Mouse (Mus musculus) forebrain, embryonic 14.5 days (tissue): ENCODE measurements around the gene N4bp2l1. TPM values are rescaled to one million over a fixed set of nuclear protein-coding genes. Genes with fewer than 3 reads are reported as not detected.

Experiments
- ATAC-seq: fragments of 200-750 bp; cut with Nextera tagmentation; 2 replicates; pipeline ENCODE4 v1.8.0; 2017; ENCODE audit warnings: mild to moderate bottlenecking, moderate library complexity
- DNase-seq: peaks from one replicate; pipeline ENCODE4 v3.0.0-alpha.2; 2015; ENCODE audit warnings: low spot score
- H3K27ac ChIP-seq: fragments of 300-500 bp; sonication (generic); 2 replicates; pipeline ENCODE4 v1.5.1; 2014; ENCODE audit warnings: low read depth, mild to moderate bottlenecking, control low read depth, low read length, moderate library complexity
- H3K27me3 ChIP-seq: fragments of 300-500 bp; sonication (generic); replicated peaks from 2 replicates; pipeline ENCODE4 v1.6.1; 2014; ENCODE audit warnings: low read length, control low read depth, mixed read lengths; ENCODE audit not compliant: control insufficient read depth, insufficient read depth
- H3K36me3 ChIP-seq: fragments of 300-500 bp; sonication (generic); 2 replicates; pipeline ENCODE4 v1.6.1; 2014; ENCODE audit warnings: low read length, control low read depth; ENCODE audit not compliant: control insufficient read depth, insufficient read depth
- H3K4me1 ChIP-seq: fragments of 300-500 bp; sonication (generic); 2 replicates; pipeline ENCODE4 v1.6.1; 2014; ENCODE audit warnings: antibody characterized with exemption, low read length, control low read depth; ENCODE audit not compliant: control insufficient read depth, insufficient read depth
- H3K4me2 ChIP-seq: fragments of 300-500 bp; sonication (generic); 2 replicates; pipeline ENCODE4 v1.6.1; 2014; ENCODE audit warnings: mild to moderate bottlenecking, control low read depth, low read length
- H3K4me3 ChIP-seq: fragments of 300-500 bp; sonication (generic); 2 replicates; pipeline ENCODE4 v1.5.1; 2014; ENCODE audit warnings: low read depth, low read length, control low read depth
- H3K9ac ChIP-seq: fragments of 300-500 bp; sonication (generic); 2 replicates; pipeline ENCODE4 v1.6.1; 2014; ENCODE audit warnings: mild to moderate bottlenecking, low read length, control low read depth, moderate library complexity
- H3K9me3 ChIP-seq: fragments of 300-500 bp; sonication (generic); replicated peaks from 2 replicates; pipeline ENCODE4 v1.6.1; 2016; ENCODE audit warnings: low read length, control low read depth, mixed read lengths; ENCODE audit not compliant: control insufficient read depth
- WGBS: fragments of 180-500 bp; shearing (Covaris S2); extraction: QIAGEN DNeasy Blood & Tissue Kit; methylation state at CpG from one replicate; pipeline ENCODE4 v1.1.7; 2014; 5-methylcytosine and 5-hydroxymethylcytosine counted together
- polyA plus RNA-seq: library from polyadenylated mRNA; unstranded; fragments of >200 nt; fragmentation: Nextera tagmentation; extraction: Ambion mirVana; gene quantifications from 2 replicates; pipeline ENCODE4 v1.2.1, GENCODE M21; 2014

Gene N4bp2l1
- polyA plus RNA-seq, 1 experiment from 2014 or later: 7.4 TPM

DNA sequence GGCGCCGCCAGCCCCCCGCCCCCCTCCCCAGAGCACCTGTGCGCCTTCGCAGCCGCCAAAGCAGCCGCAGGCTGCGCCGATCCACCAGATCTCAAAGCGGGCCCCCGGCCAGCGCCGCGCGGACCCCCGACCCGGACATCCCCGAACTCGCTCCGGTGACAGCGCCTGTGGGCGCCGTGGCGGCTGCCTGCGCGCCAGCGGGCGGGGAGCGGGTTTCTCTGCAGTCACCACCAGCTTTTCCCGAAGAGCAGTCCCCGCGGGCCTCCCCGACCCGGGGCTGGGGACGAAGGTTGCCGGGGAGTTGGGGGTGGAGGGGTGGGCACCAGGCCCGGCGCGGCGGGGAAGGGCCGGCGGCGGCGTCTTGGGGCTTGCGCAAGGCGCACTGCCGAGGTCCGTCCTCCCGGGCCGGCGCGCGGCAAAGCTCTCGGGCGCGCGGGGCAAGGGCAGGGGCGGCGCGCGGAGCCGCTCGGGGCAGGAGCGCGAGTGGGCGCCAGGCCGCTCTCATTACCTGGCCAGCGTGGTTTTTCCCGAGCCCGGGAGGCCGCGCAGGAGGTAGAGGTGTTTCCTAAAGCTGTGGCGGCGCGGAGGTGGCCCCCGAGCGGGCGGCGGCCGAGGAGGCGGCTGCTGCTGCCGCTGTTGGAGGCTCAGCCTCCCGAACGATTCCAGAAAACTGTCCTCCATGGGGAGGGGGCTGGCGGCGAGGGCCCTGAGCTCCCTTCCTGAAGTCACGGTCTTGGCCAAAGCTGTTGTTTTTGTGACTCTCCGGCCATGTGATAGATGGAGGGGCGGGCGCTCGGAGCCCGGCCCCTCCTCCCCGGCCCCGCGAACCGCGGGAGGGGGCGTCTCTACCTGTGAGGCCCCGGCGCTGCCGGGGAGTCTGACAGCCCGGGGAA is 3.0 kb downstream of the N4bp2l1 start:
- peak; percentile 84 for ATAC-seq
- no peak overlapping the region for H3K27ac ChIP-seq
- H3K4me2 ChIP-seq: peak overlapping the region; percentile 98
- H3K9me3 ChIP-seq: no peaks in the 10 kb centered on the region
- no peaks in the 10 kb centered on the region for H3K36me3 ChIP-seq
- peak overlapping the region; percentile 72 for H3K9ac ChIP-seq
- peaks cover 3% of the 10 kb centered on the region for H3K4me1 ChIP-seq
- 0 out of 2 replicates have a peak, but pooled peaks cover 3% of the 10 kb centered on the region for H3K27me3 ChIP-seq
- peak; percentile 49 for DNase-seq
- peak overlapping the region; percentile 73 for H3K4me3 ChIP-seq
- WGBS: under 1% methylated on average over 94 of the region's 102 CpGs

DNA sequence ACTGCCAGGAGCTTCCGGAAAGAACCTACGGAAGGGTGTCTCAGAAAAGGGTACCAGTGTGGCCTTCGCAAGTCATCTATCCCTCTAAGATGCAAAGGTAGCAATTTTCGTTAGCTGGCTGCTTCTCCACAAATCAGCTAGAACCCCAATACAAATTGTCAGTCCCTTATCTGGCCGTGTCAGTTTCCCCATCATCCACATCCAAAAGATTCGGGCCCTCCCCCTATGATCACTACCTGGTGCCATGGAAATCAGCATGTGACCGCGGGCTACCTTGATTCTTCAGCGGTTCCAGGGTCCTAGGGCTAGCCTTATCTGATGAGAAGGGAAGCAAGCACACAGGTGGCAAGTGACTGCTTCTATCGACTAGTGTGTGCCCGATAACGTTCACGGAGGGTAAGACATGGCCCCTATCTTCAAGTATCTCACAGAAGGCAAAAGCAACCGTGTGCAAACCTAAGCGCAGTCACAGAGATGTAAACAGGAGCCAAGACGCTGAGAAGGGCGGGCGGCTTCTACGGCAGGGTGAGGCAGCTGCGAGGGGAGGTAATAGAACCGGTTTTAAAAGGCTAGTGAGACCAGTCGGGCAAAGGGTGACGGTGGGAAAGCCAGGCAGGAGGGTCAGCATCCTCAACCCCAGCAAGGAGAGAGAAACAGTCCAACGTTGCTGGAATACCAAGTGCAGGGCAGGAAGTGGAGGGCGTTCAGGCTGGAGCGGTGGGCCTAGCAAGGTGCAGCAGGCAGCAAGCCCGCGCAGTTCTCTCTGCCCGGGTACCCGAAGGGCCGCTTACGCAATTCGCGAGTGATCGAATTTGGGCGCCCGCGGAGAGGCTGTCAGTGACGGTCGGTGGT is 3.9 kb downstream of the N4bp2l1 start:
- H3K36me3 ChIP-seq: no peaks in the 10 kb centered on the region
- 11% methylated on average over 40 of the region's 40 CpGs for WGBS
- H3K9me3 ChIP-seq: no peaks in the 10 kb centered on the region
- no peak; the same call in 1 of the 2 replicates for ATAC-seq
- peak overlapping the region; percentile 72 for H3K9ac ChIP-seq
- H3K27me3 ChIP-seq: 0 out of 2 replicates have a peak, but pooled peaks cover 3% of the 10 kb centered on the region
- peak overlapping the region; percentile 98 for H3K4me2 ChIP-seq
- peak overlapping the region; percentile 73 for H3K4me3 ChIP-seq
- peaks cover 3% of the 10 kb centered on the region for H3K4me1 ChIP-seq
- peak; percentile 15 for DNase-seq
- H3K27ac ChIP-seq: no peak overlapping the region

DNA sequence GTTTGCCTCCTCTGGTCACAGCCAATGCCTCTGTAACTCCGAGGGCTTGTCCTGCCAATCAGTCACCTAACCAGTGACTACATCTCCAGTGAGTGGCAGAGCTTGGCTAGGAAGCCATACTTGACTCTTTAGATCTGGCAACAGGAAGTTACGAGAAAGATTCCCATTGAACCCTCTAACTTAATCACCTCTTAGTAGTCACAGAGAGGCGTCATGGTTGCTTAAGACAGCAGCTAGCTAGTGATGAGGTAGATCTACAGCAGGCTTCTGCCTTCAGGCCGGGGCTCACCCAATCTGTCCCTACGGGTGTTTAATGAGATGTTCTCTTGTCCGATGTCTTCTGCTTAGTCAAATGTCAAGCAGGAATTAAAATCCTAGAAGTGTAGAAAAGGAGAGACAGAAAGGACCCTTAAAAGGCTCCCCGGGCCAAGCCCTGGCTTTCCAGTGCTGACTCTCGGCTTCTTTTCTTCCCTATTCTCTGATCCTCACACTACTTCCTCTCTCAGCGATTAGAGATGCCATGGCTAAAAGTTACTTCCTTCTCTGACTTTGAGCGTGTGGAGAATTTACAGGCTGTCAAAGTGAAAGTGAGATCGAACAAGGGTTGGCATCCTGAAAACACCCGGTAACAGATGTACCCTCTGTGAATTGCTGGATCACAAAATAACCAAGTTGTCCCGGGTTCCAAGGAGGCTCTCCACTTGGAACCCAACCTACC is 4.6 kb downstream of the N4bp2l1 start:
- Histone ChIP-seq H3K27me3 (0 out of 2 replicates have a peak, but pooled peaks cover 3% of the 10 kb centered on the region), H3K9ac (no peak overlapping the region), H3K4me2 (no peak overlapping the region; the same call in 1 of the 2 replicates), H3K36me3 (no peaks in the 10 kb centered on the region), H3K27ac (no peak overlapping the region), H3K4me1 (peaks cover 3% of the 10 kb centered on the region), H3K9me3 (no peaks in the 10 kb centered on the region), H3K4me3 (no peak overlapping the region)
- DNase-seq (no peak), ATAC-seq (no peak)
- WGBS: 79% methylated on average over 13 of the region's 13 CpGs

DNA sequence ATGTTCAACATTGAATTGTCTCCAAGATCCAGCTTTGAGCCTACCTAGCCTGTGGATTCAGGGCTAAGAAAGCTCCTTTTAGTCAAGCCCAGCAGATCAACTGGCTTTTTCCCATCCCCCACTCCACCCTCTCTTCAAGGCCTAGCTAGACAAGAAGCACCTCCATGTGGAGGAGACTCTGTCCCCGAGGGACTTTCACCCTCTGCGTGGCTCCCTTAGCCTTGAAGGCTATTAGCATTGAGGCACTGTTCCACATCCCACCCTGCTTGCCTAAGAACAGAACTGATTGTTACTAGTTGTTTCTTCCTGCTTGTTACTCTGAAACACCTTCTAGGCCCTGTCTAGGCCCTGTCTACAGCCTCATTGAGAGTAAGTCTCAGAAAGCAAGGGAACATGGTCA is 7.0 kb downstream of the N4bp2l1 start:
- Histone ChIP-seq H3K4me2 (no peak overlapping the region), H3K4me3 (no peak overlapping the region), H3K9ac (no peak overlapping the region), H3K27ac (no peak overlapping the region), H3K4me1 (peaks cover 2% of the 10 kb centered on the region), H3K36me3 (no peaks in the 10 kb centered on the region), H3K9me3 (no peaks in the 10 kb centered on the region), H3K27me3 (0 out of 2 replicates have a peak, but pooled peaks cover 3% of the 10 kb centered on the region)
- 84% methylated on average over 2 of the region's 2 CpGs for WGBS
- no peak for ATAC-seq
- no peak for DNase-seq

DNA sequence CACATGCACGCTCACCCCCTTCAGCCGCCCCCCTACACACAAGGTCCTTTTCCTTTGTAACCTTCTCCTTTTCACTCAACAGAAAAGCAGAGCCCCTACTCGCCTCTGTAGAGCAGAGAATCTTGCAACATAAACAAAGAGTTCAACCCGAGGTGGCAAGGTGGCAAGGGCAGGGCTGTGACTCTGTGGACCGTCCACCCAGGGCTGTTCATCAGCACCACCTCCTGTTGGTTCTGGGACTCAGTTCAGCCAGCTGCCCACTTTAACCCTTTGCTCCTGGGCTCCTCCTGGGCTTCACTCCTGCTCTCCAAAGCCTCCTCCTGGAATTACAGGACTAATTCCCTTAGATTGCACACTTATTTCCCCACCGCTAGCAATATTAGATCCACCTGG is 12.7 kb downstream of the N4bp2l1 start:
- ATAC-seq (no peak), DNase-seq (no peak)
- H3K4me1 ChIP-seq: no peaks in the 10 kb centered on the region
- 47% methylated on average over 6 of the region's 6 CpGs for WGBS
- H3K9ac ChIP-seq: no peak overlapping the region
- no peak overlapping the region for H3K27ac ChIP-seq
- H3K9me3 ChIP-seq: no peaks in the 10 kb centered on the region
- no peaks in the 10 kb centered on the region for H3K36me3 ChIP-seq
- no peaks in the 10 kb centered on the region for H3K27me3 ChIP-seq
- no peak overlapping the region for H3K4me3 ChIP-seq
- H3K4me2 ChIP-seq: no peak overlapping the region

DNA sequence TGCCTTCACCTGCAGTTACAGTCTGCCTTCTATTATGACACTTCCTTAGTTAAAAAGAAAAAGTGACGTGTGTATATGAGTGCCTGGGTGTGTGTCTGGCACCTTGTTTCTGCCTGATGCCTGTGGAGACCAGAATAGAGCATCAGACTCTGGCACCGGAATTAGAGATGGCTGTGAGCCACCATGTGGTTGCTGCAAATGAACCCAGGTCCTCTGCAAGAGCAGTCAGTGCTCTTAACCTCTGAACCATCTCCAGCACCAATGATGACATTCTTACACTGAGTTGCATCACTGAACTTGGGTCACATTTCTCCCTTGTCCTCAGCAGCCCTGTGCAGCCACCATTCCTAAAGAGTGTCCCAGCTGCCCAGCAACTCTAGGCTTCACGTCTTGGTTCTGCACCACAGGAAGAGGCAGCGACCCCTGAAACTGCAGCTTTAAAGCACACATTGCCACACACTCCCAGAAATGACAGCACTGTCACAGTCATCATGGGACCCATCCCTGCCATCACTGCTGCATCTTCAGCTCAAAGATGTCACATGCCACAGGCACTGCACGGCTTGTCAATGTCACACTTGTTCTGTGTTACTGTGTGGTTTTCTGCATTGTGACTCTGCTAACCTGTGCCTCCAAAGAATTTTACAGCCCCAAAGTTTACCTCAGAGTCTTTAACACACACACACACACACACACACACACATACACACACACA is 13.2 kb downstream of the N4bp2l1 start:
- no peaks in the 10 kb centered on the region for H3K9me3 ChIP-seq
- H3K4me1 ChIP-seq: no peaks in the 10 kb centered on the region
- no peak for ATAC-seq
- no peak overlapping the region for H3K4me3 ChIP-seq
- DNase-seq: no peak
- H3K27me3 ChIP-seq: no peaks in the 10 kb centered on the region
- H3K9ac ChIP-seq: no peak overlapping the region
- H3K27ac ChIP-seq: no peak overlapping the region
- 81% methylated on average over 5 of the region's 5 CpGs for WGBS
- H3K4me2 ChIP-seq: no peak overlapping the region
- no peaks in the 10 kb centered on the region for H3K36me3 ChIP-seq

DNA sequence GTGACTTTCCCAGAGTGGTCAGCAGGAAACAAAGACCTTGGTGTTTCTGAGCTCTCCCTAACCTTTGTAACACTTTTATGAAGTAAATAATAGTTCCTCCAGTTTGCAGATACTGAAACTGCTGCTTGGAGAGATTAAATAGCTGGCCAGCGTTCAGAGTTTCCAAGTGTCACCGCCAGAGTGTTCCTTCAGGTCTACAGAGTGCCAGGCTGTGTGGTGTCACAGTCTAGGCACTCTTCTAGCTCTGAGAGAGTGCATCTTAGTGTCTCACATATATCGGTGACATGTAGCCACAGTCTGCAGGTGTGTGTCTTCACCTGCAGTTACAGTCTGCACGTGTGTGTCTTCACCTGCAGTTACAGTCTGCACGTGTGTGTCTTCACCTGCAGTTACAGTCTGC is 13.8 kb downstream of the N4bp2l1 start:
- H3K4me3 ChIP-seq: no peak overlapping the region
- H3K27me3 ChIP-seq: no peaks in the 10 kb centered on the region
- WGBS: 84% methylated on average over 5 of the region's 5 CpGs
- DNase-seq (no peak), ATAC-seq (no peak)
- no peak overlapping the region for H3K9ac ChIP-seq
- no peaks in the 10 kb centered on the region for H3K36me3 ChIP-seq
- H3K9me3 ChIP-seq: no peaks in the 10 kb centered on the region
- no peaks in the 10 kb centered on the region for H3K4me1 ChIP-seq
- H3K4me2 ChIP-seq: no peak overlapping the region
- H3K27ac ChIP-seq: no peak overlapping the region

DNA sequence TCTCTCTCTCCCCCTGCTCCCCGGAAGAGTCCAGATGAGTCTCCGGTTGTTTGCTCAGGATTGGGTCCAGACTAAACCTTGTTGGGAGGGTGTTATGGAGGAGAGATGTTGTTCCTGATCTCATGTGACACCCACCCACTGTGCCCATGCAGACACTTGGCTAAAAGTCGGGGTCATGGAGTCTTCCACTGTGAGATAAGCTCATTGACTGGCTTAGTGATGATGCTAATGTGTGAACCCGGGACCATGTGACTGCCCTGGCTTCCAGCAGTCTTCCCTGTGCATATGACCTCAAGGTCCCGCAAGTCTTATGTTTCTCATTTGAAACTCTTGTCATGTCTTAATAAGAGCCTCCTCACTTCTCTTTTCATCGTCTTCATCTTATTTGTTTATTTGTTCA is 15.8 kb downstream of the N4bp2l1 start:
- no peaks in the 10 kb centered on the region for H3K27me3 ChIP-seq
- 81% methylated on average over 6 of the region's 6 CpGs for WGBS
- no peak for DNase-seq
- no peak for ATAC-seq
- no peaks in the 10 kb centered on the region for H3K4me1 ChIP-seq
- H3K36me3 ChIP-seq: no peaks in the 10 kb centered on the region
- no peak overlapping the region for H3K4me2 ChIP-seq
- no peaks in the 10 kb centered on the region for H3K9me3 ChIP-seq
- no peak overlapping the region for H3K4me3 ChIP-seq
- H3K27ac ChIP-seq: no peak overlapping the region
- no peak overlapping the region for H3K9ac ChIP-seq
